Mouse (Mus musculus) G1E (cell line): ENCODE measurements around the gene Spata16.

Source experiments
- CTCF ChIP-seq: IDR thresholded peaks from 2 replicates; pipeline ENCODE4 v1.5.1; 2012; ENCODE audit warnings: low read depth, low read length, inconsistent platforms, mixed read lengths
- GATA1 ChIP-seq: IDR thresholded peaks from 2 replicates; pipeline ENCODE4 v1.6.1; 2012; ENCODE audit warnings: borderline replicate concordance, low read length, inconsistent platforms, mixed read lengths

GRCm38 (mm10) chr3:26644136-26644535 lies 6.7 kb downstream of the Spata16 start:
- TF ChIP-seq CTCF (no peak), GATA1 (no peak)
